Mouse (Mus musculus) hindbrain, embryonic 14.5 days (tissue): ENCODE results near the gene Stk10. TPM values are rescaled to one million over a fixed set of nuclear protein-coding genes. Genes with fewer than 3 reads are reported as not detected.

Experiments used
- ATAC-seq: fragments of 200-750 bp; cut with Nextera tagmentation; 2 replicates; pipeline ENCODE4 v1.8.0; 2017; ENCODE audit warnings: moderate number of reproducible peaks, mild to moderate bottlenecking, moderate TSS enrichment, moderate library complexity; ENCODE audit not compliant: low FRiP score
- DNase-seq: peaks from one replicate; pipeline ENCODE4 v3.0.0-alpha.2; 2015; ENCODE audit warnings: low spot score
- H3K27ac ChIP-seq: fragments of 300-500 bp; sonication (generic); 2 replicates; pipeline ENCODE4 v1.5.1; 2014; ENCODE audit warnings: mild to moderate bottlenecking, moderate library complexity
- H3K27me3 ChIP-seq: fragments of 300-500 bp; sonication (generic); 2 replicates; pipeline ENCODE4 v1.6.1; 2014; ENCODE audit warnings: mild to moderate bottlenecking, low read length, mixed read lengths; ENCODE audit not compliant: control insufficient read depth, insufficient read depth
- H3K36me3 ChIP-seq: fragments of 300-500 bp; sonication (generic); replicated peaks from 2 replicates; pipeline ENCODE4 v1.6.1; 2014; ENCODE audit not compliant: control insufficient read depth, insufficient read depth
- H3K4me1 ChIP-seq: fragments of 300-500 bp; sonication (generic); replicated peaks from 2 replicates; pipeline ENCODE4 v1.6.1; 2014; ENCODE audit warnings: antibody characterized with exemption, low read length, mixed read lengths; ENCODE audit not compliant: control insufficient read depth, insufficient read depth
- H3K4me2 ChIP-seq: fragments of 300-500 bp; sonication (generic); replicated peaks from 2 replicates; pipeline ENCODE4 v1.6.1; 2014; ENCODE audit warnings: mild to moderate bottlenecking, moderate library complexity
- H3K4me3 ChIP-seq: fragments of 300-500 bp; sonication (generic); replicated peaks from 2 replicates; pipeline ENCODE4 v1.5.1; 2014; ENCODE audit warnings: mild to moderate bottlenecking, low read length
- H3K9ac ChIP-seq: fragments of 300-500 bp; sonication (generic); 2 replicates; pipeline ENCODE4 v1.6.1; 2014
- H3K9me3 ChIP-seq: fragments of 300-500 bp; sonication (generic); 2 replicates; pipeline ENCODE4 v1.6.1; 2016; ENCODE audit warnings: low read length; ENCODE audit not compliant: control insufficient read depth
- WGBS: fragments of 180-500 bp; shearing (Covaris S2); extraction: QIAGEN DNeasy Blood & Tissue Kit; methylation state at CpG from one replicate; pipeline ENCODE4 v1.1.7; 2014; 5-methylcytosine and 5-hydroxymethylcytosine counted together
- polyA plus RNA-seq: library from polyadenylated mRNA; unstranded; fragments of >200 nt; fragmentation: Nextera tagmentation; extraction: Ambion mirVana; gene quantifications from 2 replicates; pipeline ENCODE4 v1.2.1, GENCODE M21; 2014

Stk10 gene
- polyA plus RNA-seq, 1 experiment from 2014 or later, result 2.2 TPM

DNA sequence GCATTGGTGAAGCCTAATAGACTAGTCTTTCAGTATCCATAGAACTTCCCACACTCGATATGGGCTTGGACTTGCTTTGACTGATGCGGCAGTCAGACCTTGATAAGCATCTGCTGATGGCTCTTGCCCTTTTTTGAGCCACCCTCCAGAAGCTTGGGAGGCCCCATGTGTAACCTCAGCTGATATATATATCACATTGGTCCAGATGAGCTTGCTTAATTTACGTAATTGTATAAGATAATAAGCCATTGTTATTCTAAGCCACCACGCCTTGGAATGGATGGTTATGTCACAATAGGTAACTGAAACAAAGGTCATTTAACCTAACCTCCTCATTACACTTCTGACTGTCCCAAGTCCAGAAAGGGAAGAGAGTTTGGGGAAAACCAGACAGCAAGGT, 107.5 kb downstream of the Stk10 start:
- Histone ChIP-seq H3K9ac (no peak overlapping the region), H3K4me3 (no peak overlapping the region), H3K9me3 (no peaks in the 10 kb centered on the region), H3K4me2 (no peak overlapping the region), H3K36me3 (no peaks in the 10 kb centered on the region), H3K27me3 (no peaks in the 10 kb centered on the region), H3K27ac (no peak overlapping the region), H3K4me1 (peaks cover 16% of the 10 kb centered on the region)
- ATAC-seq, result no peak
- 96% methylated on average over 4 of the region's 4 CpGs for WGBS
- DNase-seq, result no peak

DNA sequence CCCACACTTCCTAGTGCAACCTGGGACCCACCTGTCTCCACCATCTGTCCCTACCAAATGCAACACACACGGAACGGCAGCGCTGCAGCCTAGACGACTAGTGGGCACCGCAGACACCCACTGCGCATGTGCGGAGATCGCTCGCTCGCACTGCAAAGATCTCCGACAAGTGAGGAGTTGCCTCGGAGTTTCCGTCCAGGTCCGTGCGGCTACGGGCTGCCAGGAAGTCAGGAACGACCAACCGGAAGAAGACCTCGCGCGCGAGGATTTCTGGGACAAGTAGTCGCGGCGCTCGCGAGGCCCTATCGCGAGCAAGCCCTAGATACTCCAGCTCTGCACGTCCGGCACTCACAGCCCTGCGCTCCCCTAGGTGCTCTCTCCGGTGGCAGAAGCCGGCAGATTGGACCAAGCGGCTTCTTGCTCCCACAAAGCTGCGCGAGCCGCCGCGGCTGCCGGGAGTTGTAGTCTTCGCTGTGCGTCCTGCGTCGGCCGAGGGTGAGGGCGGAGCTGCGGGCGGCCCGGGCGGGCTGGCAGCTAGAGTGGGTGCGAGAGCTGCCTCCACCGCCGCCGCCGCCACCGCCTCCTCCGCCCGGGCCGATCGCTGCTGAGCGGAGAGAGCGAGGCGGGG, 109.3 kb downstream of the Stk10 start, which contains the start of gene Fbxw11:
Gene Fbxw11, plus strand, starts transcription at position 476 of the 628 bp plus-strand sequence.
- ATAC-seq (peak; percentile 96), DNase-seq (peak; percentile 95)
- Histone ChIP-seq H3K4me2 (peak within 1 kb of the TSS; percentile 87), H3K36me3 (no peaks in the 10 kb centered on the region), H3K27ac (peak within 1 kb of the TSS; percentile 99), H3K9ac (peak within 1 kb of the TSS; percentile 96), H3K27me3 (no peaks in the 10 kb centered on the region), H3K4me1 (peaks cover 16% of the 10 kb centered on the region), H3K9me3 (no peaks in the 10 kb centered on the region), H3K4me3 (peak within 1 kb of the TSS; percentile 98)
- under 1% methylated on average over 64 of the region's 64 CpGs for WGBS

DNA sequence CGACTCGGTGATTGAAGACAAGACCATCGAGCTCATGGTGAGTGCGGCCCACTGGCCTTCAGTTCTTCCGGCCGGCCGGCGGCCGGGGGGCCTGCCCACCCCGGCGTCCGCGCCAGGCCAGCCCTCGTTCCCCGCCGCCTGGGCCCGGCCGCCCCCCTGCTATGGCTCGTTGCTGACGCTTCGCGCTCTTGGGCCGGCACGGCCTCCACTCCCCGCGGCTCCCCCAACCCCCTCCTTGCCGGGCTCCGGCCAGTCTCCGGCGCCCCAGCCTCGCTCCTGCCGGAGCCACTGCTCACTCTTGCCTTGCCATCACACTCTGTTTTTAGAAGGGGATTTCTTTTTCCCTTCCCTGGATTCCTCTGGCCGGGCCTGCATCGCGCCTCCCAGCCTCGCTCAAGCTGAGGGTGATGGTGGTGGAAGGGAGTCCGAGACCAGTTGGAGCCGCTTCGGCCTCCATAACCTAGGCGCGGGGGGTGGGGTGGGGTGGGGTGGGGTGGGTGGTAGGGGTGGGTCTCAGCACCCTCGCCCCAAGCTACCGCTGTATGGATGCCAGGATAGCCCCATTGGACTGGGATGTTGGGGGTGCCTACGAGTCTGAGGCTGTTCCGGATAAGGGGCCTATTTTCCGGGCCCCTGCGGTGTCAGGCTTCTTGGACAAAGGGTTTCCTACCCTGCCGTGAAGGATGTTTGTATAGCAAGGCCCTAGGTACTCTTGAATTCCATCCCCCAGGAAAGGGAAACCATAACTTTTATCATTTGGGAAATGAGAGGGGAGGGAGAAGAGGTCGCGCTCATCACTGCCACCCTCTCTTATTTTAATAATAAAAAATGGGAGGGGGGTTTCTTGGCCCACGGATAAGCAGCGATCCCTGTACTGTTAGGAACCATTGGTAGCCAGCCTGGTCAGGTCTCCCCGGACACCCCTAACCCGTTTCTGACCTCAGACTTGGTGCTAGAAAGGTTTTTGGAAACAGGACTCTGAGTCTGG, 110.1 kb downstream of the Stk10 start:
- Histone ChIP-seq H3K4me1 (peaks cover 16% of the 10 kb centered on the region), H3K9me3 (no peaks in the 10 kb centered on the region), H3K27ac (peak overlapping the region; percentile 99), H3K27me3 (no peaks in the 10 kb centered on the region), H3K4me3 (peak overlapping the region; percentile 98), H3K36me3 (no peaks in the 10 kb centered on the region), H3K4me2 (peak overlapping the region; percentile 87), H3K9ac (peak overlapping the region; percentile 96)
- under 1% methylated on average over 49 of the region's 54 CpGs for WGBS
- ATAC-seq, result peak; percentile 59
- no peak for DNase-seq

DNA sequence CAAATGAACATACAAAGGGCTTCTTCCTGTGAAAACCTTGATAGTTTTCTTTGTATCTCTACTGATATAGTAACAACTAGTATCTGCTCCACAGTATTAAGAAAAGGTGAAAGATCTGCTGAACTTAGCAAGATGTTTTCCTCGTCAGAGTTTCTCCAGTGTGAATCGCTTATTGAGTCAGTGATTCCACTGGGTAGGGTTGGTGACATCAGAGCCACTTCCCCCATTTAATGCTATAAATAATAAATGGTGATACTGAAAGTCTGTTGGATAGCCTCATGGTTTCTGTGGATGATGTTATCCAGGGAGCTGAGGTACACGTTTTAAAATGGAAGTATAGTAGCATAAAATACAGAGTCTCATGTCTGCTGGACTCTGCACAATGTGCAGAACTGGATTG, 110.9 kb downstream of the Stk10 start:
- Histone ChIP-seq H3K27me3 (no peaks in the 10 kb centered on the region), H3K4me1 (peaks cover 16% of the 10 kb centered on the region), H3K9ac (peak overlapping the region; percentile 96), H3K27ac (peak overlapping the region; percentile 99; the same call in 1 of the 2 replicates), H3K36me3 (no peaks in the 10 kb centered on the region), H3K9me3 (no peaks in the 10 kb centered on the region), H3K4me2 (peak overlapping the region; percentile 87), H3K4me3 (peak overlapping the region; percentile 98)
- ATAC-seq (no peak), DNase-seq (no peak)
- WGBS, result 46% methylated on average over 3 of the region's 3 CpGs

DNA sequence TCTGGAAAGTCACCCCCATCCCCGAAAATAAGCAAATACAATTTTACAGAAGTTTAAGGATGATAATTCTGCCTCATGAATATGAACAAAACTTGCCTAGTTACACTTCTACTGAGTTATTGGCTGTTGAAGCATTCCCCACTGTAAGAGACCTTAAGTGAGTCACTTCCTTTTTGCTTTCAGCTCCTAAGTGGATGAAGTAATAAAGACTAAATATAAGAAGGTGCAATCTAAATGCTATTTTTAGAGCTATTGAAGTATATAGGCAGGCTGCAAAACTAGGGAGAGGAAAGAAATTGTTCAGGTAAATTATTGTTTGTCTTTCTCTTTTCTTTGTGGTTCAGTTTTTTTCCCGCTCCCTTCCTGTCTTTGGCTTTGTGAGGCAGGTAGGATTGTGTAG, 114.2 kb downstream of the Stk10 start:
- no peak for ATAC-seq
- H3K4me3 ChIP-seq, result no peak overlapping the region
- H3K4me1 ChIP-seq, result peaks cover 12% of the 10 kb centered on the region
- no peaks in the 10 kb centered on the region for H3K9me3 ChIP-seq
- no peak for DNase-seq
- H3K4me2 ChIP-seq, result no peak overlapping the region
- H3K27me3 ChIP-seq, result no peaks in the 10 kb centered on the region
- WGBS, result 89% methylated on average over 2 of the region's 2 CpGs
- no peak overlapping the region for H3K9ac ChIP-seq
- H3K36me3 ChIP-seq, result no peaks in the 10 kb centered on the region
- no peak overlapping the region for H3K27ac ChIP-seq

DNA sequence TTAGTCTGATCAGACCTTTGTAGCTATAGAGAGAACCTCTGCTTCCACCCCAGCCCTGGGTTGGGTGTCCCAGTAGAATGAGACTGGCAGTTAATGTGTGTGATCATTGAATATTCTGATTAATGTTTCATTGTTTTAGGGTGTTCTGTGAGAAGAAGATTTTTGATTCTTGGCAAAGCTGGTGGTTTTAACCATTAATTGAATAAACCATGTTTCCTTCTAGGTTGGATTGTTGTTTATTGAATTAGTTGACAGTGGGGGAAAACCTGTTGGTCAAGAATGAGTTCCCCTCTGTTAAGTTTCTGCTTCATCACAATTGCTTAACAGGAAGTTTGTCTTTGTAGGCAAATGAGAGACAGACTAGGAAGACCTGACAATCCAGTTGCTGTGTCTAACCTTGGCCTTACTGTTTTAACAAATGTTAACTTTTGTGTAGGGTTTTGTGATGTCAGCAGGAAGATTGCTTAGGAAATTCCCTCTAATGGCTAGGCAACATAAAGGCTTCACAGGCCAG, 117.2 kb downstream of the Stk10 start:
- Histone ChIP-seq H3K27me3 (no peaks in the 10 kb centered on the region), H3K9ac (no peak overlapping the region), H3K27ac (no peak overlapping the region), H3K4me1 (0 out of 2 replicates have a peak, but pooled peaks cover 5% of the 10 kb centered on the region), H3K4me3 (no peak overlapping the region), H3K4me2 (no peak overlapping the region), H3K9me3 (no peaks in the 10 kb centered on the region), H3K36me3 (no peaks in the 10 kb centered on the region)
- ATAC-seq (no peak), DNase-seq (no peak)

DNA sequence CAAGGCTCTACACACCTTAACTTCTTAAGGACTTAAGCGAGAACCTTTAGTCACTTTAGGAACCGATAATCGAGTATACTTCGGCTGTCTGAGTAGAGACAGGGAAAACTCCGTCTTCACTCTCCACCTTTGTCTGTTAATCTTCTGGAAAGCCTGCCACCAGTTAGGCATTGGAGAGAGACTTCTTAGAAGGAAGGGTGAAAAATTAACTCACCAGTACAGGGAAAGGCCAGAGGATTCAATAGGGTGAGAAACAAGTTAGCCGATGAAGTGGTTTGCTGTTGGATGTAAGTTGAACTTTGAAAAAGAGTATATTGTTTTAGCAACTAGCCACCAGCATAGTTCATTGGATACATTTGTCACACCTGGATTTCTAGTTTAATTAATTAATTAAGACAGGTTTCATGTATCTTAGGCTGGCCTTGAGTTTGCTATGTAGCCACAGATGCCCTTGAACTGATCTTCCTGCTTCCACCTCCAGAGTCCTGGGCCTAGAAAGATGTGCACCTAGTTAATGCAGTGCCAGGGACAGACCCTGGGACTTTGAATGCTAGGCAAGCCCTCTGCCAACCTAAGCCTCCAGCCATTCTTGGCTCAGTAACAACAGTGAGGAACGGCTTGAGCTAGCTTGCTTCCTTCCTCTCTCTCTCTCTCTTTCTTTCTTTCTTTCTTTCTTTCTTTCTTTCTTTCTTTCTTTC, 117.9 kb downstream of the Stk10 start:
- ATAC-seq, result no peak
- WGBS, result 77% methylated on average over 7 of the region's 7 CpGs
- H3K9ac ChIP-seq, result no peak overlapping the region

DNA sequence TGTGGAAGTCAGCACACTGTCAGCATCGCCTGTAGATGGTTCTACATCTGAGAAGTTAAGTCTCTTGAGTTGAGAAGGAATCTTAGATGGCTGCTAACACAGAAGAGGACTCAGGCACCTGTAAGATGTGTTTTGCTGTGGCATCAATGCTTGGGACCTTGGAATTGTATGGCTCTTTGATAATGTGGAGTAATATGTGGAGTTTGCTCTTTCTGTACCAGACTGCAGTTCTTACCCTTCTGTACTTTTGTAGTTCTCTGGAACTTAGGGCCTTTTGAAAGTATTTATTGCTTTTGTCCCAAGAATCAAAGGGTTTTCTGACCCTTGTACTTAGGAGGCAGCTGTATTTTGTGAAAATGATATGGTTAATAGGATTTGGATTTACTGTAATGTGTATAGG, 118.6 kb downstream of the Stk10 start:
- 91% methylated on average over 1 of the region's 1 CpGs for WGBS
- Histone ChIP-seq H3K4me1 (0 out of 2 replicates have a peak, but pooled peaks cover 5% of the 10 kb centered on the region), H3K27me3 (no peaks in the 10 kb centered on the region), H3K4me3 (no peak overlapping the region), H3K36me3 (no peaks in the 10 kb centered on the region), H3K4me2 (no peak overlapping the region), H3K9ac (no peak overlapping the region), H3K9me3 (no peaks in the 10 kb centered on the region), H3K27ac (no peak overlapping the region)
- ATAC-seq (no peak), DNase-seq (no peak)

More for the DNA sequence above, 117.9 kb downstream of the Stk10 start:
- Histone ChIP-seq H3K27me3 (no peaks in the 10 kb centered on the region), H3K4me3 (no peak overlapping the region), H3K27ac (no peak overlapping the region), H3K36me3 (no peaks in the 10 kb centered on the region), H3K4me2 (no peak overlapping the region), H3K4me1 (0 out of 2 replicates have a peak, but pooled peaks cover 5% of the 10 kb centered on the region), H3K9me3 (no peaks in the 10 kb centered on the region)
- no peak for DNase-seq
